Mouse (Mus musculus) ES-Bruce4 (cell line): ENCODE measurements around the gene Gstp3. TPM values are rescaled to one million over a fixed set of nuclear protein-coding genes. Genes with fewer than 3 reads are reported as not detected.
"Not testable (repeated sequence)": the region's sequence is repeated elsewhere in the genome, so short reads cannot be mapped to it uniquely, and the experiment has no call there.

Experiments
- H3K27ac ChIP-seq: 2 replicates; pipeline ENCODE4 v1.5.1; 2012; ENCODE audit warnings: low read length, inconsistent platforms; ENCODE audit not compliant: insufficient read depth
- H3K27me3 ChIP-seq: 2 replicates; pipeline ENCODE4 v1.6.1; 2012; ENCODE audit warnings: mild to moderate bottlenecking, low read length, inconsistent platforms; ENCODE audit not compliant: control insufficient read depth, poor library complexity, insufficient read depth, severe bottlenecking
- H3K36me3 ChIP-seq: 2 replicates; pipeline ENCODE4 v1.6.1; 2012; ENCODE audit warnings: inconsistent platforms, mild to moderate bottlenecking, low read length, moderate library complexity; ENCODE audit not compliant: control insufficient read depth, poor library complexity, insufficient read depth, severe bottlenecking
- H3K4me1 ChIP-seq: one replicate; pipeline ENCODE4 v1.8.1; 2011; ENCODE audit warnings: low read length; ENCODE audit not compliant: control insufficient read depth, insufficient read depth
- H3K4me3 ChIP-seq: 2 replicates; pipeline ENCODE4 v1.5.1; 2011; ENCODE audit warnings: low read depth, mild to moderate bottlenecking, low read length
- H3K9ac ChIP-seq: 2 replicates; pipeline ENCODE4 v1.6.1; 2012; ENCODE audit warnings: low read depth, mild to moderate bottlenecking, inconsistent platforms; ENCODE audit not compliant: poor library complexity, severe bottlenecking
- H3K9me3 ChIP-seq: replicated peaks from 2 replicates; pipeline ENCODE4 v1.6.1; 2012; ENCODE audit warnings: mild to moderate bottlenecking, low read length, inconsistent platforms; ENCODE audit not compliant: control insufficient read depth, poor library complexity, insufficient read depth, severe bottlenecking
- CTCF ChIP-seq: IDR thresholded peaks from one replicate; pipeline ENCODE4 v1.8.1; 2011; ENCODE audit warnings: low read depth, low read length
- EP300 ChIP-seq: IDR thresholded peaks from 2 replicates; pipeline ENCODE4 v1.6.1; 2011; ENCODE audit warnings: low read depth, low read length; ENCODE audit not compliant: insufficient read depth
- POLR2A ChIP-seq: IDR thresholded peaks from one replicate; pipeline ENCODE4 v1.8.1; 2011; ENCODE audit warnings: low read length; ENCODE audit not compliant: insufficient read depth
- polyA plus RNA-seq: library from polyadenylated mRNA; stranded (reverse); fragments of >200 nt; gene quantifications from 2 replicates; pipeline ENCODE4 v1.2.4, GENCODE M21; 2011; ENCODE audit warnings: low read depth; ENCODE audit not compliant: missing spikeins, insufficient read depth, insufficient read length

Gstp3 gene
- polyA plus RNA-seq, 1 experiment = 0.91 TPM

DNA sequence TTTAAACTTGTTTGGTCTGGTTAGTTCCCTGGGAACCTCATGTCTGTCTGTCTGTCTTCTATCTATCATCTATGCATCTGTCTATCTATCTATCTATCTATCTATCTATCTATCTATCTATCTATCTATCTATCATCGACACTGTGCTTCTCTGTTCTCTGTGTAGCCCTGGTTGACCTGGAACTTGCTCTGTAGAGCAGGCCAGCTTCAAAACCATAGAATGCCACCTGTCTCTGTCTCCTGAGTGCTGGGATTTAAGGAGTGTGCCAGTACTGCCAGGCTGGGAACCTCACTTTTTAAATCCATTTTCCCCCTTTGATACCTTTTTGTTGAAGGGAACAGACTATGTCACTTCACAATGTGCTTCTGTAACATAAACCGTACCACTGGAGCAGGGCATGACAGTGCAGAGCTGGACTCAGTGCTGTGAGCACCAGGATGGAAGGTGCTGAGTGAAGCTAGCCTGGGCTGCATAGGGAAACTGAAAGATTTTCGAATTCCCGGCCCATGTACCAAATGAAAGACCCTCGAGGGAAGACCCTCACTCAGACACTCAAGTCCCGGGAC, 1.6 kb upstream of the Gstp3 start:
- Histone ChIP-seq H3K36me3 (no peaks in the 10 kb centered on the region), H3K9me3 (peaks cover 7% of the 10 kb centered on the region), H3K9ac (no peak overlapping the region), H3K4me3 (no peak overlapping the region), H3K4me1 (peaks cover 17% of the 10 kb centered on the region), H3K27me3 (peaks cover 2% of the 10 kb centered on the region; the same call in 1 of the 2 replicates), H3K27ac (no peak overlapping the region)
- TF ChIP-seq EP300 = no peak
- no peak for TF ChIP-seq CTCF
- no peak for TF ChIP-seq POLR2A

DNA sequence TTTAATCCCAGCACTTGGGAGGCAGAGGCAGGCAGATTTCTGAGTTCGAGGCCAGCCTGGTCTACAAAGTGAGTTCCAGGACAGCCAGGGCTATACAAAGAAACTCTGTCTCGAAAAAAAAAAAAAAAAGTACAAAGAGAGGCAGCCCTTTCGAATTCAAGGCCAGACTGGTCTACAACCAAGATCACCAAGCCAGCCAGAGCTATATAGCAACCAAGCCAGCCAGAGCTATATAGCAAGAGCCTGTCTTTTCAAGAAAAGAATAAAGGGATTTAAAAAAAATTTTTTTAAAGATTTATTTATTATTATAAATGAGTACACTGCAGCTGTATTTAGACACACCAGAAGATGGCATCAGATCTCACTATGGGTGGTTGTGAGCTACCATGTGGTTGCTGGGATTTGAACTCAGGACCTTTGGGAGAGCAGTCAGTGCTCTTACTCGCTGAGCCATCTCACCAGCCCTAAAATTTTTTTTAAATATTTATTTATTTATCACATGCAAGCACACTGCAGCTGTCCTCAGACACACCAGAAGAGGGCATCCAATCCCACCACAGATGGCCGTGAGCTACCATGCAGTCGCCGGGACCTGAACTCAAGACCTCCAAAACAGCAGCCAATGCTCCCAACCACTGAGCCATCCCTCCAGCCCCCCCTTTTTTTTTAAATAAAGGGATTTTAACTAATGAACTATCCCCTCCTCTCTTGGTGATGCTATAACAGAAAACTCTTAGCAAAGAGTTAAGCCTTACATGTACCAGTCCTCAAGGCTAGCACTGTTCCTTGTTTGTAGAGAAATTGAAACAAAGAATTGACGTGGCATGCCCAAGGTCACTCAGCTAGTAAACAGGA, 902 bp upstream of the Gstp3 start:
- not testable (repeated sequence) for H3K27ac ChIP-seq, H3K4me3 ChIP-seq, H3K27me3 ChIP-seq

DNA sequence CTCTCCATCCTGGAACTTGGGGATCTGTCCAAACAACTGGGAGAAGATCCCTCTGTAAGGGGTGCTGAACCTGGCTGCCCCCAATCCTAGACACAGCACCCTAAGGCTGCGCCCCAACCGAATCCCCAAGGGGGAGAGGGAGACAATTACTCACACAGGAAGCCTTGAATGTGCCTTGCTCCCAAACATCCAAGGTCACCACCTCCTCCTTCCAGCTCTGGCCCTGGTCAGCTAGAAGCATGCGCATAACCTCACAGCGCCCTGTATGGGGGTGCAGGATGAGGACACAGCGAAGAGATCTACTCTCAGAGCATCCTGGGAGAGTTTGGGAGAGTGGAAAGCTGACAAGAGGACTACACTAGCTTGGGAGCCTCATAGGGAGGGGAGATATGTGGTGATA, 788 bp downstream of the Gstp3 start:
- H3K4me3 ChIP-seq = no peak overlapping the region
- peaks cover 2% of the 10 kb centered on the region; the same call in 1 of the 2 replicates for H3K27me3 ChIP-seq
- peaks cover 17% of the 10 kb centered on the region for H3K4me1 ChIP-seq
- no peak overlapping the region for H3K9ac ChIP-seq
- TF ChIP-seq CTCF (no peak), EP300 (no peak), POLR2A (no peak)
- no peaks in the 10 kb centered on the region for H3K36me3 ChIP-seq
- H3K27ac ChIP-seq = peak overlapping the region; percentile 7; the same call in 1 of the 2 replicates
- H3K9me3 ChIP-seq = peaks cover 7% of the 10 kb centered on the region

More for the DNA sequence above, 902 bp upstream of the Gstp3 start:
- H3K36me3 ChIP-seq, H3K9ac ChIP-seq, H3K9me3 ChIP-seq: not testable (repeated sequence)
- H3K4me1 ChIP-seq = peaks cover 17% of the 10 kb centered on the region

DNA sequence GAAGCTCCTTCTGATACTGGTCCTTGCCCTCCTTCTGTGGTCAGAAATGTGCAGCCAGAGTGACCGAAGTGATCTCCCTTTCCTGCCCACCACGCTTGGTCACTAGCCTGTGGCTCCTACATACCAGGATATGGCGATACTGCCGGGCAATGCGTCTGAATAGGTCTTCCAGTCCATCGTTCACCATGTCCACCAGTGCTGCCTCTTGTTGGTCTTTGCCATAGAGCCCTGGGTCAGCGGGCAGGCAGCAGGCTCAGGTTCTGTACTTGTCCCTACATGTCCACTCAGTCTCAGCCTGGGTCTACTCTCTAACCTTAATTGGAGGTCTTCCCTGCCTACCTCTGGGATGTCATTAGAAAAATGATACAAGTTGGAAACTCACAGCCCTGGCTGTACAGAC, 1.4 kb downstream of the Gstp3 start:
- H3K4me3 ChIP-seq = no peak overlapping the region
- no peaks in the 10 kb centered on the region for H3K36me3 ChIP-seq
- no peak for TF ChIP-seq CTCF
- TF ChIP-seq EP300 = no peak
- no peak for TF ChIP-seq POLR2A
- H3K9ac ChIP-seq = no peak overlapping the region
- H3K27me3 ChIP-seq = peaks cover 2% of the 10 kb centered on the region; the same call in 1 of the 2 replicates
- H3K4me1 ChIP-seq = peaks cover 17% of the 10 kb centered on the region
- H3K27ac ChIP-seq = no peak overlapping the region
- peaks cover 7% of the 10 kb centered on the region for H3K9me3 ChIP-seq

DNA sequence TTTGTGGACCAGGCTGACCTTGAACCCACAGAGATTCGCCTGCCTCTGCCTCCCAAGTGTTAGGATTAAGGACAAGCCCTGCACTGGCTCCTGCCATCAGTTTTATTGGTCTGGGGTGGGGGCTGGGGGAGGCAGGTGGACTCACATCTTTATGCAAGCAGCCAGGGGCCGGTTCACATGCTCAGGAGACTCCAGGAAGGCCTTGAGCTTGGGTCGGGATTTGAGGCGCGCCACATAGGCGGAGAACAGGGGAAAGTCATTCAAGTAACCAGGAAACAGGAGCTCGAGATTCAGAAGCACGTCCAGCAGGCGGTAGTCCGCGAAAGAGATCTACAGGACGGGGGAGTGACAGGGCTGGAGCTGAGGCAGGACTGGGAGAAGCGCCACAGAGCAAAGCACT, 2.0 kb downstream of the Gstp3 start:
- H3K4me1 ChIP-seq = peaks cover 17% of the 10 kb centered on the region
- peaks cover 7% of the 10 kb centered on the region for H3K9me3 ChIP-seq
- H3K36me3 ChIP-seq = no peaks in the 10 kb centered on the region
- no peak overlapping the region for H3K4me3 ChIP-seq
- H3K27me3 ChIP-seq = peaks cover 2% of the 10 kb centered on the region; the same call in 1 of the 2 replicates
- no peak overlapping the region for H3K9ac ChIP-seq
- H3K27ac ChIP-seq = no peak overlapping the region
- TF ChIP-seq CTCF (no peak), EP300 (no peak), POLR2A (no peak)

DNA sequence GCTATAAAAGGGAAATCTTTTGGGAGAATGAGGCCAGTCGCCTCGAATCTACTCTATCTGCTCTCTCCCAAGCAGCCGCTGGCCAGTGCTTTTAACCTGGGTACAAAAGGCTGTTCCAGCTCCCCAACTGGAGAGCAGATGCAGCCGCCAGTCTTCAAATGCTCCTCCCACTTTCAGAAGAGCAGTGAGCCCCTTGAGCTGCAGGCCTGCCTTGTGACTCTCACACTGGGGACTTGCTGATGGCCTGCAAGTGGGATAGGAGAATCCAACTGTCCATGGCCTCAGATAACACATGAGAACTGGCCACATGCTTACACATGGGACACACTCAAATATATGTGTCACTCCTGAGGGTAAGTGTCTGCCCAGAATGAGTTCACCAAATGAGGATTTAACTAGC, 2.6 kb downstream of the Gstp3 start:
- TF ChIP-seq POLR2A (no peak), EP300 (no peak), CTCF (no peak)
- H3K27ac ChIP-seq = no peak overlapping the region
- no peak overlapping the region for H3K4me3 ChIP-seq
- no peak overlapping the region for H3K9ac ChIP-seq
- H3K9me3 ChIP-seq = peaks cover 7% of the 10 kb centered on the region
- no peaks in the 10 kb centered on the region for H3K36me3 ChIP-seq
- peaks cover 2% of the 10 kb centered on the region; the same call in 1 of the 2 replicates for H3K27me3 ChIP-seq
- H3K4me1 ChIP-seq = peaks cover 17% of the 10 kb centered on the region
